Mouse (Mus musculus): Measurements from ENCODE around the gene Plb1. TPM values are rescaled to one million over a fixed set of nuclear protein-coding genes. Genes with fewer than 3 reads are reported as not detected.

Plb1 gene
- polyA plus RNA-seq, 1 experiment: 8.7 TPM

- WGBS: 68% methylated on average over 7 of the region's 7 CpGs
- H3K27me3 ChIP-seq (ENCODE audit: control insufficient read depth, insufficient read depth, low read length): no peaks in the 10 kb centered on the region
- H3K27ac ChIP-seq (ENCODE audit: control insufficient read depth, insufficient read depth, low read length): no peak overlapping the region
- DNase-seq: no peak
- no peak for TF ChIP-seq CTCF (IDR thresholded peaks at IDR 0.05; ENCODE audit: borderline replicate concordance, control insufficient read depth, extremely low read depth, insufficient read depth, low read length, poor library complexity)
- no peak for TF ChIP-seq POLR2A (IDR thresholded peaks at IDR 0.05; ENCODE audit: control insufficient read depth, extremely low read depth, insufficient read depth, low read length, poor library complexity)
- H3K4me1 ChIP-seq (replicated peaks; ENCODE audit: control insufficient read depth, insufficient read depth, low read length): no peaks in the 10 kb centered on the region
- H3K36me3 ChIP-seq (ENCODE audit: control insufficient read depth, insufficient read depth, low read length): no peaks in the 10 kb centered on the region
- H3K4me3 ChIP-seq (ENCODE audit: control insufficient read depth, insufficient read depth, low read length): no peak overlapping the region
Observed at GRCm38 (mm10) chr5:32272502-32272901, 40.0 kb downstream of the Plb1 start.

- no peak for TF ChIP-seq CTCF (IDR thresholded peaks at IDR 0.05; ENCODE audit: borderline replicate concordance, control insufficient read depth, extremely low read depth, insufficient read depth, low read length, poor library complexity)
- no peak for TF ChIP-seq POLR2A (IDR thresholded peaks at IDR 0.05; ENCODE audit: control insufficient read depth, extremely low read depth, insufficient read depth, low read length, poor library complexity)
- Histone ChIP-seq H3K4me1 (replicated peaks; ENCODE audit: control insufficient read depth, insufficient read depth, low read length) (no peaks in the 10 kb centered on the region), H3K27ac (ENCODE audit: control insufficient read depth, insufficient read depth, low read length) (no peak overlapping the region), H3K36me3 (ENCODE audit: control insufficient read depth, insufficient read depth, low read length) (no peaks in the 10 kb centered on the region), H3K4me3 (ENCODE audit: control insufficient read depth, insufficient read depth, low read length) (no peak overlapping the region), H3K27me3 (ENCODE audit: control insufficient read depth, insufficient read depth, low read length) (no peaks in the 10 kb centered on the region)
- DNase-seq: no peak
- WGBS: 85% methylated on average over 5 of the region's 5 CpGs
Observed at GRCm38 (mm10) chr5:32278000-32278694, 45.6 kb downstream of the Plb1 start.

- TF ChIP-seq CTCF (IDR thresholded peaks at IDR 0.05; ENCODE audit: borderline replicate concordance, control insufficient read depth, extremely low read depth, insufficient read depth, low read length, poor library complexity) (no peak), POLR2A (IDR thresholded peaks at IDR 0.05; ENCODE audit: control insufficient read depth, extremely low read depth, insufficient read depth, low read length, poor library complexity) (no peak)
- WGBS: 88% methylated on average over 3 of the region's 3 CpGs
- DNase-seq: no peak
- H3K4me3 ChIP-seq (ENCODE audit: control insufficient read depth, insufficient read depth, low read length): no peak overlapping the region
- H3K27ac ChIP-seq (ENCODE audit: control insufficient read depth, insufficient read depth, low read length): no peak overlapping the region
- H3K27me3 ChIP-seq (ENCODE audit: control insufficient read depth, insufficient read depth, low read length): no peaks in the 10 kb centered on the region
- H3K4me1 ChIP-seq (replicated peaks; ENCODE audit: control insufficient read depth, insufficient read depth, low read length): no peaks in the 10 kb centered on the region
- H3K36me3 ChIP-seq (ENCODE audit: control insufficient read depth, insufficient read depth, low read length): no peaks in the 10 kb centered on the region
Observed at GRCm38 (mm10) chr5:32280066-32280465, 47.6 kb downstream of the Plb1 start.

GRCm38 (mm10) chr5:32282345-32282744 is 49.8 kb downstream of the Plb1 start:
- DNase-seq: no peak
- Histone ChIP-seq H3K27me3 (ENCODE audit: control insufficient read depth, insufficient read depth, low read length) (no peaks in the 10 kb centered on the region), H3K4me3 (ENCODE audit: control insufficient read depth, insufficient read depth, low read length) (no peak overlapping the region), H3K27ac (ENCODE audit: control insufficient read depth, insufficient read depth, low read length) (no peak overlapping the region), H3K4me1 (replicated peaks; ENCODE audit: control insufficient read depth, insufficient read depth, low read length) (no peaks in the 10 kb centered on the region), H3K36me3 (ENCODE audit: control insufficient read depth, insufficient read depth, low read length) (no peaks in the 10 kb centered on the region)
- WGBS: 76% methylated on average over 4 of the region's 4 CpGs
- TF ChIP-seq POLR2A (IDR thresholded peaks at IDR 0.05; ENCODE audit: control insufficient read depth, extremely low read depth, insufficient read depth, low read length, poor library complexity) (no peak), CTCF (IDR thresholded peaks at IDR 0.05; ENCODE audit: borderline replicate concordance, control insufficient read depth, extremely low read depth, insufficient read depth, low read length, poor library complexity) (no peak)

- no peaks in the 10 kb centered on the region for H3K27me3 ChIP-seq (ENCODE audit: control insufficient read depth, insufficient read depth, low read length)
- no peak for DNase-seq
- no peak overlapping the region for H3K4me3 ChIP-seq (ENCODE audit: control insufficient read depth, insufficient read depth, low read length)
- H3K36me3 ChIP-seq (ENCODE audit: control insufficient read depth, insufficient read depth, low read length): no peaks in the 10 kb centered on the region
- TF ChIP-seq CTCF (IDR thresholded peaks at IDR 0.05; ENCODE audit: borderline replicate concordance, control insufficient read depth, extremely low read depth, insufficient read depth, low read length, poor library complexity) (no peak), POLR2A (IDR thresholded peaks at IDR 0.05; ENCODE audit: control insufficient read depth, extremely low read depth, insufficient read depth, low read length, poor library complexity) (no peak)
- no peaks in the 10 kb centered on the region for H3K4me1 ChIP-seq (replicated peaks; ENCODE audit: control insufficient read depth, insufficient read depth, low read length)
- no peak overlapping the region for H3K27ac ChIP-seq (ENCODE audit: control insufficient read depth, insufficient read depth, low read length)
- 94% methylated on average over 2 of the region's 2 CpGs for WGBS
Observed at GRCm38 (mm10) chr5:32283457-32283856, 50.9 kb downstream of the Plb1 start.

- Histone ChIP-seq H3K27me3 (ENCODE audit: control insufficient read depth, insufficient read depth, low read length) (no peaks in the 10 kb centered on the region), H3K4me1 (replicated peaks; ENCODE audit: control insufficient read depth, insufficient read depth, low read length) (no peaks in the 10 kb centered on the region), H3K27ac (ENCODE audit: control insufficient read depth, insufficient read depth, low read length) (no peak overlapping the region), H3K36me3 (ENCODE audit: control insufficient read depth, insufficient read depth, low read length) (no peaks in the 10 kb centered on the region), H3K4me3 (ENCODE audit: control insufficient read depth, insufficient read depth, low read length) (no peak overlapping the region)
- WGBS: 68% methylated on average over 4 of the region's 4 CpGs
- DNase-seq: no peak
- TF ChIP-seq CTCF (IDR thresholded peaks at IDR 0.05; ENCODE audit: borderline replicate concordance, control insufficient read depth, extremely low read depth, insufficient read depth, low read length, poor library complexity) (no peak), POLR2A (IDR thresholded peaks at IDR 0.05; ENCODE audit: control insufficient read depth, extremely low read depth, insufficient read depth, low read length, poor library complexity) (no peak)
Observed at GRCm38 (mm10) chr5:32286315-32286714, 53.8 kb downstream of the Plb1 start.

- Histone ChIP-seq H3K27ac (ENCODE audit: control insufficient read depth, insufficient read depth, low read length) (no peak overlapping the region), H3K27me3 (ENCODE audit: control insufficient read depth, insufficient read depth, low read length) (no peaks in the 10 kb centered on the region), H3K4me1 (replicated peaks; ENCODE audit: control insufficient read depth, insufficient read depth, low read length) (no peaks in the 10 kb centered on the region), H3K36me3 (ENCODE audit: control insufficient read depth, insufficient read depth, low read length) (no peaks in the 10 kb centered on the region), H3K4me3 (ENCODE audit: control insufficient read depth, insufficient read depth, low read length) (no peak overlapping the region)
- DNase-seq: no peak
- TF ChIP-seq POLR2A (IDR thresholded peaks at IDR 0.05; ENCODE audit: control insufficient read depth, extremely low read depth, insufficient read depth, low read length, poor library complexity): no peak
- no peak for TF ChIP-seq CTCF (IDR thresholded peaks at IDR 0.05; ENCODE audit: borderline replicate concordance, control insufficient read depth, extremely low read depth, insufficient read depth, low read length, poor library complexity)
Observed at GRCm38 (mm10) chr5:32288021-32288420, 55.5 kb downstream of the Plb1 start.
